Mouse (Mus musculus): ENCODE results near the gene Trmt1. TPM values are rescaled to one million over a fixed set of nuclear protein-coding genes. Genes with fewer than 3 reads are reported as not detected.

Trmt1 gene
- polyA plus RNA-seq, 1 experiment from 2014 or later = 54.7 TPM

DNA sequence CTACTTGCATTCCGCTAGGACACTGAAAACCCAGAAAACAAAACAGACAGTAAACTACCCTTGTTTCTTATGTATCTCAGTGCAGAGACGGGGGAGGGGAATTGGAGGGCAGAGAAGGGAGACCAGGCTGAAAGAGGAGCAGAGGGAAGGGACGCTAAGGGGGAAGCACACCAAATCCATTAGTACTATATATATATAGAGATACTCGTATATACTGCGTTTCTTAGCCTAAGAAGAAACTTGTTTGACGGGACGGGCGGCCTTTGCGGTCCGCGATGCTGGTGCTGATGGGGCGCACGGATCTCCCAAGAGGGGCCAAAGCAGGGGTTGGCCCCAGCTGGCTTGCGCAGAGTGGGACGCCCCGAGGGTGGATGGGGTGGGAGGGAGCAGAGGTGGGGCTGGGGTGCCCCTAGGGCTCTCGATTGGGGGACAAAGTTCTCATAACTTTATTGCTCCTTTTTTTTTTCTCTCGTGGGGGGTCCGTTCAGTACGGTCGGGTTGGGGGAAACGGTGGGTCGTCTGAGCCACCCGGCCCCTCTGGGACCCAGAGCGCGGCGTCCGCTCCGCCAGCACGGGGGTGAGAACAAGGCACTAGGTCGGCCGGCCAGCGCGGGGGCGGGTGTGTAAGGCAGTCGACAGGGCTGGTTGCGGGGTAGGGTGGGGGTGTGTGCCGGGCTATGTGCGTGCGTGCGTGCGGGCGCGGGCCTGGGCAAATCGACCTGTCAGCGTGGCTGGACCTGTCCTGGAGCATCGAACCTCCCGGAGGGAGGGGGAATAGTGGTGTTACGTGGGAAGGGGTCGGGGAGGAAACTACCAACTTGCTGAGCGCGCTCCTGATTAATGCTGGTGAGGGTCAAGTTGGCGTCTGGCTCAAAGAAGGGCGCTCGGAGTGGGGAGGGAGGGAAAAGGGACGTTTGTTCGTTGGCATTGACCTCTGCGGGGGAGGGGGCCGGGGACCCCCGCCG, 19.0 kb downstream of the Trmt1 start:
- no peak for ATAC-seq (ENCODE audit: low read depth)
- peak overlapping the region; percentile 51 for H3K27ac ChIP-seq (ENCODE audit: low read length)
- no peaks in the 10 kb centered on the region for H3K9me3 ChIP-seq (ENCODE audit: control insufficient read depth, low read length)
- H3K4me1 ChIP-seq (replicated peaks; ENCODE audit: control insufficient read depth, insufficient read depth, low read length) = peaks cover 50% of the 10 kb centered on the region
- peak overlapping the region; percentile 63 for H3K9ac ChIP-seq (ENCODE audit: low read length)
- 12% methylated on average over 58 of the region's 61 CpGs for WGBS
- peak overlapping the region; percentile 60 for H3K4me2 ChIP-seq (ENCODE audit: low read depth, low read length)
- H3K4me3 ChIP-seq (ENCODE audit: low read length) = peak overlapping the region; percentile 38
- H3K27me3 ChIP-seq (ENCODE audit: control insufficient read depth, insufficient read depth, low read depth, low read length) = peaks cover 7% of the 10 kb centered on the region
- no peaks in the 10 kb centered on the region for H3K36me3 ChIP-seq (ENCODE audit: control insufficient read depth, insufficient read depth, low read length)

GRCm38 (mm10) chr8:84705960-84706359, 19.9 kb downstream of the Trmt1 start:
- Histone ChIP-seq H3K4me3 (ENCODE audit: low read length) (peak overlapping the region; percentile 38), H3K27me3 (ENCODE audit: control insufficient read depth, insufficient read depth, low read depth, low read length) (peaks cover 7% of the 10 kb centered on the region), H3K36me3 (ENCODE audit: control insufficient read depth, insufficient read depth, low read length) (no peaks in the 10 kb centered on the region), H3K9me3 (ENCODE audit: control insufficient read depth, low read length) (no peaks in the 10 kb centered on the region), H3K27ac (ENCODE audit: low read length) (no peak overlapping the region; the same call in 1 of the 2 replicates), H3K9ac (ENCODE audit: low read length) (peak overlapping the region; percentile 63; the same call in 1 of the 2 replicates), H3K4me2 (ENCODE audit: low read depth, low read length) (peak overlapping the region; percentile 60), H3K4me1 (replicated peaks; ENCODE audit: control insufficient read depth, insufficient read depth, low read length) (peaks cover 50% of the 10 kb centered on the region)
- ATAC-seq (ENCODE audit: low read depth) = no peak
- WGBS = 29% methylated on average over 12 of the region's 12 CpGs

DNA sequence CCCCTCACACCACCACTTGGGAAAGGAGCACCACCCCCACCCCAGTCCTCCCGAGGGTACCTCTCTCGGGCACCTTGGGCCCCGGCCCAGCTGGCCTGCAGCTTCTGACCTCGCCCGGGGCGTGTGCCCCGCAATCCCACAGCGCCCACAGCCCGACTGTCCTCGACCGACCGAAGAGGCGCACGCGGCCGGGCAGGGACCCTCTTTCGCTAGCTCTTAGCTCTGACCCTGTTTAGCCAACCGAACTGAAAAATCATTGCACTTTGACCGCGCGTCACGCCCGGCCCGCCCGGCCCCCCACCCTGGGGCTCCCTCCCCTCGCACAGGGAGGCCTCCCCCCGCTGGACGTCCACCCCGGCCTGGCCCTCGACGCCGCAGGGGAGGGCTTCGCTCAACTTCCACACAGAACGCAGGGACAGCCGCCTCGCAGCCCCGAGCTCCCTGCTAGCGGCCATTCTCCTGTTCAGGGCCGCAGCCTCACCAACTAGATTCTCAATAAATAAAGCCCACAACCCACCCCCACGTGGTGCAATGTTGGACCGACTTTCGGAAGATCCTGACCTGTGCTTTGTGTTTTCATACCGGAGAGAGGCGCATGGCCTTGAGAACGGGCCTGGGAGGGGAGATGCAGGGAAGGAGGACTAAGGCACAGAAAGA, 20.6 kb downstream of the Trmt1 start:
- Histone ChIP-seq H3K4me2 (ENCODE audit: low read depth, low read length) (peak overlapping the region; percentile 56), H3K4me1 (replicated peaks; ENCODE audit: control insufficient read depth, insufficient read depth, low read length) (peaks cover 54% of the 10 kb centered on the region), H3K4me3 (ENCODE audit: low read length) (peak overlapping the region; percentile 34), H3K27ac (ENCODE audit: low read length) (peak overlapping the region; percentile 93), H3K9ac (ENCODE audit: low read length) (peak overlapping the region; percentile 65), H3K27me3 (ENCODE audit: control insufficient read depth, insufficient read depth, low read depth, low read length) (peaks cover 7% of the 10 kb centered on the region), H3K36me3 (ENCODE audit: control insufficient read depth, insufficient read depth, low read length) (no peaks in the 10 kb centered on the region), H3K9me3 (ENCODE audit: control insufficient read depth, low read length) (no peaks in the 10 kb centered on the region)
- peak; percentile 18; the same call in 1 of the 2 replicates for ATAC-seq (ENCODE audit: low read depth)
- 20% methylated on average over 43 of the region's 45 CpGs for WGBS

DNA sequence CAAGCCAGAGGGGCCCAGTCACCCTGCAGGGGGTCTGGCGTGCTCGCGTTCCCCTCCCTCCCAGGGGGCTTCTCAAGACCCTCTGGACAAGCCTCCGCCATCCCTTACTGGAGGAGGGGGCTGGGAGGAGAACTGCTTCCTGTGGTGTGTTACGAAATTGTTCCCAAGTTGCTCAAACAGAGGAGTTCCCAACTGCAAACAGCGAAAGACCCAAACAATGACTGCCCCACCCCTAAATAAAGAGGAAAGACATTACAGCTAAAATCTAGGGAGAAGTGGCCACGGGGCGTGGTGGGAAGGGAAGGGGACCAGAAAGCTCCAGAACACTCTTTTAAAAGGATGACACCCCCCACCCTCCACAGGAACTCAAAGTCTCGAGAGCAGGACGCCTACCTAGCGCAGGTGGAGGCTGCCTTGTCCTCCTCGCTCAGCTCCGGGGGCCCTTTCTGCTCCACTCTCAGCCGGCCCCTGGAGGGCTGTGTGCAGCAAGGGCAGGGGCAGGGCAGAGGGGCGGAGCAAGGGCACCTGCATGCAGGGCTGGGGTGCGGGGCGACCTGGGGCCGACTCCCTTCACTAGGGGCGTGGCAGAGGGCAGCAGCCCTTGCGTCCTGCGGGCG, 21.3 kb downstream of the Trmt1 start:
- WGBS = 23% methylated on average over 22 of the region's 22 CpGs
- Histone ChIP-seq H3K4me3 (ENCODE audit: low read length) (peak overlapping the region; percentile 34), H3K36me3 (ENCODE audit: control insufficient read depth, insufficient read depth, low read length) (no peaks in the 10 kb centered on the region), H3K4me1 (replicated peaks; ENCODE audit: control insufficient read depth, insufficient read depth, low read length) (peaks cover 61% of the 10 kb centered on the region), H3K4me2 (ENCODE audit: low read depth, low read length) (peak overlapping the region; percentile 56), H3K9me3 (ENCODE audit: control insufficient read depth, low read length) (no peaks in the 10 kb centered on the region), H3K27ac (ENCODE audit: low read length) (peak overlapping the region; percentile 93), H3K9ac (ENCODE audit: low read length) (peak overlapping the region; percentile 65), H3K27me3 (ENCODE audit: control insufficient read depth, insufficient read depth, low read depth, low read length) (peaks cover 7% of the 10 kb centered on the region)
- ATAC-seq (ENCODE audit: low read depth) = peak; percentile 31

DNA sequence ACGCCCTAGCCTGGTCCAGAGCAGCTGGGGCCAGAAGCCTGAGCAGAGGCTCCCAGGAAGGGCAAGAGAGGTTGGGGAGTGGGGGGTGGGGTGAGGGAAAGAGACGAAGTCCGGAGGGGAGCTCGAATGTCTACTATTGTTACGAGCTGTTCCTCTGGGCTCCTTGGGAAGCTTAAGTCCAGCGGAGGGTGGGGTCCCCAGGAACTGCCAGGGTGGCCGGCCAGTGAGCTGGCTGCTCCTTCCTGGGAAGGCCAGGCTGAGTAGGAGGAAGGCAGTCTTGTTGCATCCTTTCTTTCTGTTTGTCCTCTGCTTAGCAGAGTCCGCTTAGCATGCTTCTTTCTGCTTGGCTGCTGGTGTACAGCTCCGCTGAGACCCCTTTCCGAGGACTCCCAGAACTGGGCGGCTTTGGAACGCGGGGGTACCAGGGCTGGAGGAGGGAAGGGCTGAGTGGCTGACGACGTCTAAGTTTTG, 22.0 kb downstream of the Trmt1 start:
- H3K4me1 ChIP-seq (replicated peaks; ENCODE audit: control insufficient read depth, insufficient read depth, low read length) = peaks cover 66% of the 10 kb centered on the region
- no peak for ATAC-seq (ENCODE audit: low read depth)
- peak overlapping the region; percentile 34 for H3K4me3 ChIP-seq (ENCODE audit: low read length)

GRCm38 (mm10) chr8:84708774-84709475, 22.8 kb downstream of the Trmt1 start:
- ATAC-seq (ENCODE audit: low read depth) = peak; percentile 41
- WGBS = 25% methylated on average over 12 of the region's 12 CpGs
- H3K4me3 ChIP-seq (ENCODE audit: low read length) = no peak overlapping the region
- peak overlapping the region; percentile 30; the same call in 1 of the 2 replicates for H3K9ac ChIP-seq (ENCODE audit: low read length)
- H3K36me3 ChIP-seq (ENCODE audit: control insufficient read depth, insufficient read depth, low read length) = no peaks in the 10 kb centered on the region
- H3K27me3 ChIP-seq (ENCODE audit: control insufficient read depth, insufficient read depth, low read depth, low read length) = peaks cover 7% of the 10 kb centered on the region
- H3K4me2 ChIP-seq (ENCODE audit: low read depth, low read length) = no peak overlapping the region
- H3K9me3 ChIP-seq (ENCODE audit: control insufficient read depth, low read length) = no peaks in the 10 kb centered on the region
- H3K27ac ChIP-seq (ENCODE audit: low read length) = no peak overlapping the region
- peaks cover 74% of the 10 kb centered on the region for H3K4me1 ChIP-seq (replicated peaks; ENCODE audit: control insufficient read depth, insufficient read depth, low read length)

More for the DNA sequence above, 22.0 kb downstream of the Trmt1 start:
- Histone ChIP-seq H3K27ac (ENCODE audit: low read length) (peak overlapping the region; percentile 93), H3K9ac (ENCODE audit: low read length) (peak overlapping the region; percentile 65), H3K4me2 (ENCODE audit: low read depth, low read length) (peak overlapping the region; percentile 56), H3K9me3 (ENCODE audit: control insufficient read depth, low read length) (no peaks in the 10 kb centered on the region), H3K27me3 (ENCODE audit: control insufficient read depth, insufficient read depth, low read depth, low read length) (peaks cover 7% of the 10 kb centered on the region), H3K36me3 (ENCODE audit: control insufficient read depth, insufficient read depth, low read length) (no peaks in the 10 kb centered on the region)
- 45% methylated on average over 15 of the region's 15 CpGs for WGBS

DNA sequence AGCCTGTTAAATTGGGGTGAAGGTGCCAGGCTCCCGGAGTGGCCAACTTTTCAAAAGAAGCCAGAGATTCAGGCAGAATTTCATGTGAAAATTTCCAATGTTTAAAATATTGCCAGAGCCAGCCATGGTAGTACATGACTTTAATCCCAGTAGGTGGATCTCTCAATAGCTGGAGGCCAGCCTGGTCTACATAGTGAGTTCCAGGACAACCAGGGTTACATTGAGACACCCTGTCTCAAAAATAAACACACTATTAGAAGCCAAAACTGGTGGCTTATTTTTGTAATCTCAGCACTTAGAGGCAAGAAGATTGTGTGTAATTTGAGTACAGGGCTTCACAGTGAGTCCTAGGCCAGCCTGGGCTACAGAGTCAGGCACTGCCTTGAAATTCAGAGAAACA, 23.8 kb downstream of the Trmt1 start:
- no peaks in the 10 kb centered on the region for H3K9me3 ChIP-seq (ENCODE audit: control insufficient read depth, low read length)
- ATAC-seq (ENCODE audit: low read depth) = no peak
- H3K4me2 ChIP-seq (ENCODE audit: low read depth, low read length) = no peak overlapping the region
- H3K36me3 ChIP-seq (ENCODE audit: control insufficient read depth, insufficient read depth, low read length) = no peaks in the 10 kb centered on the region
- peaks cover 7% of the 10 kb centered on the region for H3K27me3 ChIP-seq (ENCODE audit: control insufficient read depth, insufficient read depth, low read depth, low read length)
- peaks cover 77% of the 10 kb centered on the region for H3K4me1 ChIP-seq (replicated peaks; ENCODE audit: control insufficient read depth, insufficient read depth, low read length)
- no peak overlapping the region for H3K4me3 ChIP-seq (ENCODE audit: low read length)
- 94% methylated on average over 1 of the region's 1 CpGs for WGBS
- 0 out of 2 replicates have a peak overlapping the region, but pooled peaks have one; percentile 24 for H3K27ac ChIP-seq (ENCODE audit: low read length)
- no peak overlapping the region for H3K9ac ChIP-seq (ENCODE audit: low read length)

DNA sequence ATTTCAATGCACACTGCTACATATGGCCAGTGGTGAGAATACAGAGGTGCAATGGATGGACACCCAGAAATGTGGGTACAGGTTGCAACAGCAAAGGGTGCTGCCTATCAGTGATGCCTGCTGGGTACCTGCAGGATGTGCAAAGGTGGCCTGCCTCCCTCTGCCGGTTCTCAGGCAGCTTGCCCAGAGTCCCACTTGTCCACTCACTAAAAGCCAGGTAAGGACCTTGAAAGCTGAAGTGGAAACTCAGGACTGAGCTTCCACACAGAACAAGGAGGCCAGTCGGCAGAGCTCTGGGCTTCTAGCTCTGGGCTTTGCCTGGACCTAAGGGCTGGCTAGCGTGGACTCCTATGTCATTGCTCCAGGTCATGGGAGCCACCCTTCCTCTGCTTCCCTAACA, 25.2 kb downstream of the Trmt1 start:
- WGBS = 36% methylated on average over 3 of the region's 3 CpGs
- H3K4me3 ChIP-seq (ENCODE audit: low read length) = no peak overlapping the region
- H3K4me1 ChIP-seq (replicated peaks; ENCODE audit: control insufficient read depth, insufficient read depth, low read length) = peaks cover 73% of the 10 kb centered on the region
- peaks cover 7% of the 10 kb centered on the region for H3K27me3 ChIP-seq (ENCODE audit: control insufficient read depth, insufficient read depth, low read depth, low read length)
- H3K4me2 ChIP-seq (ENCODE audit: low read depth, low read length) = no peak overlapping the region
- peak overlapping the region; percentile 92 for H3K27ac ChIP-seq (ENCODE audit: low read length)
- ATAC-seq (ENCODE audit: low read depth) = no peak
- H3K36me3 ChIP-seq (ENCODE audit: control insufficient read depth, insufficient read depth, low read length) = peaks cover 5% of the 10 kb centered on the region; the same call in 1 of the 2 replicates
- H3K9ac ChIP-seq (ENCODE audit: low read length) = peak overlapping the region; percentile 61
- no peaks in the 10 kb centered on the region for H3K9me3 ChIP-seq (ENCODE audit: control insufficient read depth, low read length)

Data from lung, embryonic 16.5 days (tissue).